Mouse (Mus musculus) spleen, postnatal 10 days (tissue): Measurements from ENCODE around the gene E2f3.

ENCODE experiments used
- DNase-seq, 2 experiments: peaks; one replicate each; pipeline ENCODE4 v3.0.0; 2021 to 2022; ENCODE audit warnings: low spot score in 2 of 2

Gene E2f3

DNA sequence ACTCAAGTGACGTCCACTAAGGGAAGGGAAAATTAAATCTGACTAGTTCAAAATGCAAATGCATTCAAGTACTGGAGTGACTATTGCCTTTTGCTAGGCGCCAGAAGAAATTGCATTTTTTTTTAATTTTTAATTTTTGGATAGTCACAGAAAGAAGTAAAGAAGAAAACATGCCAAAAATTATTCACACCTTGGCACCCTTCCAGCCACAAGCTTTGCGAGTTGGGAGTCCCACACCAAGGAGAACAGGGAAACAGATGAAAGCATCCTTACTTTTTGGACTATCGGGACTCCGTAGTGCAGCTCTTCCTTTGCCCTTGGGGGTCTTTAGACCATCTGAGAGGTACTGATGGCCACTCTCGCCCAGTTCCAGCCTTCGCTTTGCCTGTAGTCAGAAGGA is 66.0 kb downstream of the E2f3 start:
- DNase-seq = no peak

DNA sequence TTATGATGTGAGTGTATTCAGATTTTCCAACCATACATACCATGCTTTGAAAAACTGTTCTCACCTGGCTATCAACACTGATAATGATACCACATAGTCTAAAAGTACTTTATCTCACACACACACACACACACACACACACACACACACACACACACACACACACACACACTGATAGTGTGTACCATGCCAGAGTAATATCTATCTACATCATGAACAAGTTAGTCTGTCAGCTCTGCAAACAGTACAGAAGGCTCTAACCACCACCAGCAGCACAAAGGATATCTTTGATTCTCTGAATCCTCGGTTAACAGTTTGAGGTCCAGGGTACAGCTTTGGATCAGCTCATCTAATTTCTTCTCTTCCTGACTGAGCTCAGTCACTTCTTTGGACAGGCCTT is 69.3 kb downstream of the E2f3 start:
- DNase-seq = no peak

DNA sequence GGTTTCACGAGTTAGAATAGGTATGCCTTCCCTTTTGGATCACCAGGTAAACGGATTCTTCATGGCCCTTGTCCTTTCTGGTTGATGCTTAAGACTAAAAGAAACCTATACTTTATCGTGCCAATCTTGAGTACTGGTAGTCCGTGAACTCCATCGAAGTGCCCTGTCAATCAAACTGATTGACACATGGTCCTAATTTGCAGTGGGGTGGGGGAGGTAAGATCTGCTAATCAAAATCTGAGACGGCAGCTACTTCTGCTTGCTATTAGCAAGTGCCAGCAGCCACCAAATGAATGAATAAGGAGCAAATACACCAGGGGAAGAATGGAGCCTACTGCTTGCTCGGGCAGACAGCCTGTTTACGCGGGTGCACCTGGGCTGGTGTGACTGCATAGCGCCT is 72.3 kb downstream of the E2f3 start:
- no peak for DNase-seq

DNA sequence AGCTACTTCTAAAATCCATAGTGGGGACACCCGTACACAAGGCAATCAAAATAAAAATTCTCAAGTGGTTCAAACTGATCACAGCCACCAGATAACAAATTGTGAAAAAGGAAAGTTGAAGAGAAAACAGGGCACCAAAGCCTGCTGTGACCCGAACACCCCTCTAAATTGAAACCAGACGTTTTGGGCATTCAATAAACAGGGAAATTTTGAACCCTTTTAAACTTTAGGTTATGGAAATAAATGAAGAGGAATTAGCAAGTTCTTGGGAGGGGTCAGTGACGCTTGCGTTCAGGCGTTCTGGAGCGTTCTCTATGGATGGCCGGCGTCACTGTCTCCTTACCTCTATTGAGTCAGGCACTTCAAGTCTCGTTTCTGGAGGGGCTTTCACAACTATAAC is 72.8 kb downstream of the E2f3 start:
- DNase-seq = no peak

DNA sequence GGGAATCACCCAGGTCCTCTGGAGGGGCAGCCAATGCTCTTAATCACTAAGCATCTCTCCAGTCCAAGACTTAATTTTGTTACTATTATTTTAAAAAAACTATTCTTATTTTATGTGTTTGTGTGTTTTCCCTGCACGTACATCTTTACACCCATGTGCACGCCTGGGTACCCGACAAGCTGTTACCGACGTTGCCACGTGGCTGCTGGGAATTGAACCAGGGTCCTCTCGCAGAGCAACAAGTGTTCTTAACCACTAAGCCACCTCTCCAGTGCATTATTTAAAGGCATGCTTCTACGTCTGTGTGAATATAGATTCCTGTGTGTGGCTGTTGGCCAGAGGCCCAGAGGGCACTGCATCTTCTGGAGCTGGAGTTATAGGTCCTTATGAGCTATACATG is 73.6 kb downstream of the E2f3 start:
- no peak for DNase-seq

DNA sequence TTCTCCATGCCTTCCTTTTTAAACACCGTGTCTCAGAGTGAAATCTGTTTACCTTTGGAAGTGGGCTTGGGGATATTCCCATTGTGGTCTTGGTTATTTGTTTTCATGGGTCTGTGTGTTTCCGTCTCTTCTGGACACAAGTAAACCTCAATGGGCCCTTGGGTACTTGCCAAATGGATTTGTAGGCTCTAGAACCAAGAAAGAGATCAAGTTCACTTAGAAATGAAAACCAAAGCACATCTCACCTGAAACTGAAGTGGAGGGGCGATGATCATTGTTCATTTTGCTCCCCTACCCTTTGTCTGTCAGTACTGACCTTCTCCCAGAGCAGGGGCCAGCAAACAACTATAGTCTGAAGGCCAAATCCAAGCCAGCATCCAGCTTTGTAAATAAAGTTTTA is 74.7 kb downstream of the E2f3 start:
- DNase-seq = no peak

DNA sequence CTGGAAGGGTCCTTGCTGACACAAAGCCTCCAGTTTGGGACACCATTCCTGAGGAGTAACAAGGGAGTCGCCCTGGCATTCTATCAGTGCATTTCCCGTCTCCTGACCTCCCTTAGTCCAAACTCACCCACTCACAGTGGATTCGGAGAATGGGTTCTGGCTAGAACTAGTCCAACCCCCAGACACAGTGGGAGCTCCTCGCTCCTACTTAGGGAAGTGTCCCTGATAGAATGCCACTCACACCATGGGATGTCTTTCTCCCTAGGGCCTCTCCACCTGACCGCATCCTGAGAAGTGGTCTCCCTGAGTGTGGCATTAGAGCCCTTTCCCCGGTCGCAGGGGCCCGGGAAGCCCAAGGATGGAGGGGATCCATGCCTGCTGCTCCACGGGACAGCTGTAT is 77.4 kb downstream of the E2f3 start:
- DNase-seq = no peak

DNA sequence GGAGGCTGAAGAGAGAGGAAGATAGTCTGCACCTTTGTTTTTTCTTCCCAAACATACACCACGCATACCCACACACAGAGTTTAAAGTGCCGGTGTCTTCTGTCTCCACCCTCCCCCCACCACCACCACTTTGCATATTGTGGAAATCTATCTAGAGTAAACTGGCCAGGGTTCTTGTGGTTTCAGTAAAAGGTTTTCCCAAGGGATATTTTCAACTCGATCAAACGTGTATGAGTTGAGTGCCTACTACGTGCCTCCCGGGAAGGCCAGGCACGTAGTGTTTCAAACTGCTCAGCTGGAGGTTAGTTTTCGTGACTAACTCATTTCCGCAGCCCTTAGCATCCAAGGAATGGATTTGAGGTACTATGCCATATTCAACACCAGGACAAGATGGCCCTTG is 77.9 kb downstream of the E2f3 start:
- no peak for DNase-seq

DNA sequence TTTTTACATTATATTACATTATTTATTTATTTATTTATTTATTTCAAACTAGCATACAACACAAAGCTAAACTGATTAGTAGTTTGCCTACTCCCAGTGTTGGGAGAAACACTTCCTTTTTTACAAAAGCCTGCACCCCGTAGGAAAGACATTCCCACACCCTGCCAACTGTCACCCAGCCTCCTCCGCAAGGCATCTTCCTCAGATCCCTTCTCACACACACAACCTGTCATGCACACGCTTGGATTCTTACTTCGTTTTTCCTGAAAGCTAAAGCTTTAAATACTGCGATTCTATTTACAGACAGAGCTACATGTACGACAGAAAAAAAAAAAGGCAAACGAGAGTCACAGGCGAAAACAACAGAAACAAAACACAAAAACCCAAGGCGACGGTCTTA is 79.1 kb downstream of the E2f3 start:
- DNase-seq = no peak

DNA sequence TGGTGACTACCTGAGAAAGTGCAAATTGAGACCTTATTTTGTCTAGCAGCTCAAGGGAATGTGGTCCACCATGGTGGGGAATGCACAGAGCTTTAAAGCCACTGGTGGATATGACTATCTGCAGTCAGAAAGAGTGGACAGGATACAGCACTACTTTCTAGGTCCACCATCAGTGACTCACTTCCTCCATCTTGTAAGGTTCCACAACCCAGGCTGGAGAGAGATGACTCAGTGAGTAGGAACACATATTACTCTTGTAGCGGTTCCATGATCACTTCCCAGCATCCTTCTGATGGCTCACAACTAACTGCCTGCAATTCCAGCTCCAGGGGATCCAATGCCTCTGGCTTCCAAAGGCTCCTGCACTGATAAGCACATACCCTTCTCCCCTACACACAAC is 82.5 kb downstream of the E2f3 start:
- DNase-seq = no peak

DNA sequence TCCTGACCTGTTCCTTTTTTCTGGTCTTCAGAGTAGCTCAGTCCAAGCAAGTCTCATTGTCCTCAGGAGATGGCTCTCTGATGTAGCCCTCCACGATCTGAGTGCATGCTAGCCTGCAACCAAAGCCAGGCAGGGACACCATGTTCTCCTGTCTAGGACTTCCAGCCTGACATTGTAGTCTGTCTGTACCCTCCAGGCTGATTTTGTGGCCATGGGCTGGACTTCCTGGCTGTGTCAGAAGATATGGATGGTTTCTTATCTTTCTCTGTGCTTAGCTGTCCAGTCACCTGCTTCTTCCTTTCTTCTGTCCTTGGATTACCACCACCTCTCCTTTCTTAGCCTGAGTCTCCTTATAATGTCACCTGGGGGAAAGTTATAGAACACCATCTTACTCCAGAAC is 83.2 kb downstream of the E2f3 start:
- no peak for DNase-seq

DNA sequence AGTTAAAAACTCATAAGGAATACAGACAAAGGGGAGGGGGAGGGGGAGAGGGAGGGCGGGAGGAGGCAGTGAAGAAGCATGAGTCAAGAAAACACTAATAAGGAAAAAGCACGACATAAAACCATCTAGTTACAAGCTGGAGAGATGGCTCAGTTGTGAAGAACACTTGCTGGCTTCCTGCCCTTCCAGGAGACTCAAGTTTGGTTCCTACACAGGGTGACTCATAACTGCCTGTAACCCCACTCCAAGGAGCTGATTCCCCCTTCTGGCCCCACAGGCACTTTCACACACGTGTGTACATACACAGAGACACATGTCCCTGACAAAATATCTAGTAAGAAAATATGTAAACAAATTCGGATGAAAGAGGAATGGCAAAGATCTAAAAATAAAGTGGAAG is 84.2 kb downstream of the E2f3 start:
- DNase-seq = no peak

DNA sequence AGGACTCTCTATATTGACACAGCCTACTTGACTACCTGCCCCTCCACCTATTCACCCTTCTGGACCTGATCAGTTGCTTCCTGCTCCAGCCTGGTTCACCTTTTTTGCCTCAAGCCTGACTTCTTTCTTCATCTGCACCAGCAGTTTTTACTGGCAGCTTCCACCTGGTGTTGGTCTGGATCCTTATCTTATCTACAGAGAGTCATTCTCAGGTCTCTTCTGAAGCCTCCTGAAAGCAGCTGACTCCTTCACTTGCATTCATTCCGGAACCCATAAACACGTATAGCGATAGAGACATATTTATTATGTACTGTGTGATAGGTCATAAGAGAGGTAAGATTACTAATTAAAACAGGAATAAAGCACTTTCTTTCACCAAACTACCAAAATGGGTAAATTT is 119.1 kb downstream of the E2f3 start:
- DNase-seq = no peak

DNA sequence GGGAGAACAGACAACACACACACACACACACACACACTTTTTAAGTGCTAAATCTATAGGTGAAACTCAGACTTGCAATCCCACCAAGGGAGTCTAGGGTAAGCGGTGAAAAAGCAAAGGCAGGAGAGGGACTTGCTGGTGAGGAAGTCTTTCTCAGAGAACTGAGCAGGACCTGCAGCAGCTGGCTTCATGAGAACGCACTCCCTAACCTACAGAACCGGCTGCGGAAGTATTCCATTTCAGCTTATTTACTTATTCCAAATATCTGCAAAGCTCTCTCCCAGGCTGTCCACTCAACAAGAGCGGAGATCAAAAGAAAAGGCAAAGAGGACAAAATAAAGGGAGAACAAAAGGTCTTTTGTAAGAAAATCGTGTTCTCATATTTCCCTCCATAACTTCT is 121.5 kb downstream of the E2f3 start:
- DNase-seq = no peak

DNA sequence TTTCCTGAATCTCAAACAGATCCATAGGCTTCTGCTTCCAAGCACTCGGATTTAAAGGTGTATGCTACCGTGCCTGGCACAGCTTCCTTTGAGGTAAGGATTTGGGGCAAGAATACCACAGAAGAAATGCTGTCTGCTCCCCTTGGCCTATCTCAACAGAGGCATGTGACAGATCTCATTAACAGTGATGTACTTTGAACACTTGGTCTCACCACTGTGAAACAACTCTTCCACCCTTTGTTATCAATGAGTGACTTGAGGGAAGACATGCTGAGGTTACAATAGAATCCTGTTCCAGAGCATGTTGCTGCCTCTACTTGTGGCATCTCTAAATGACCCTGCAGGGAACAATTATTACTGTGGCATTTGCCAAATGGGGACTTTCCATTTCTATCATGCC is 125.8 kb downstream of the E2f3 start:
- no peak for DNase-seq

DNA sequence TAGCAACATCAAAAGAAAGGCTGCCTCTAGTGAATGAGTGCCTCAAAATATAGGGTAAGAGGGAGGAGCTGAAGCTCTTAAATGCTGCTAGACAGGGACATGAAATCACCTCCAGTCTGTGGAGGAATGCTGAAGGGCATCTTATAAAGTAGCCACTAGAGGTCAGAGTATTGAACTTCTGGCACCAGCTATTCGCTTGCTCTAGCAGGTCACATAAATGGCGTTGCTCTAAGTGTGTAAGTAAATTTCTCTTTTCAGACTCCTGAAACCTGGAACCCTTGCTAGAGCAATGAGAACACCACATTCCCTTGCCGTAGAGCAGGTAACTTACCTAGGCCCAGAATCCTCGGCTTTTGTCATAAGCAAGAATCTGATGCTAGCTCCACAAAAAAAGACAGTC is 128.4 kb downstream of the E2f3 start:
- DNase-seq = no peak
